Mouse (Mus musculus) urinary bladder, postnatal 4 days (tissue): ENCODE results near the gene Bcl11a.
"Not testable (repeated sequence)": the region's sequence is repeated elsewhere in the genome, so short reads cannot be mapped to it uniquely, and the experiment has no call there.

Source experiments
- DNase-seq, 2 experiments: peaks; one replicate each; pipeline ENCODE4 v3.0.0; 2021 to 2022; ENCODE audit warnings: low spot score in 2 of 2

Bcl11a gene

GRCm38 (mm10) chr11:24099215-24099614 lies 21.4 kb downstream of the Bcl11a start:
- no peak for DNase-seq

GRCm38 (mm10) chr11:24099886-24100293 lies 22.0 kb downstream of the Bcl11a start:
- DNase-seq: no peak

GRCm38 (mm10) chr11:24100449-24101070 lies 22.7 kb downstream of the Bcl11a start:
- DNase-seq: no peak

- no peak for DNase-seq
Observed at GRCm38 (mm10) chr11:24101625-24102024, 23.8 kb downstream of the Bcl11a start.

- no peak for DNase-seq
Observed at GRCm38 (mm10) chr11:24102372-24102771, 24.5 kb downstream of the Bcl11a start.

- no peak for DNase-seq
Observed at GRCm38 (mm10) chr11:24103128-24103742, 25.4 kb downstream of the Bcl11a start.

- DNase-seq: no peak
Observed at GRCm38 (mm10) chr11:24107414-24107813, 29.6 kb downstream of the Bcl11a start.

- no peak for DNase-seq
Observed at GRCm38 (mm10) chr11:24108974-24109373, 31.1 kb downstream of the Bcl11a start.

- DNase-seq: no peak
Observed at GRCm38 (mm10) chr11:24109388-24109787, 31.5 kb downstream of the Bcl11a start.

GRCm38 (mm10) chr11:24110113-24110512 lies 32.3 kb downstream of the Bcl11a start:
- no peak for DNase-seq

GRCm38 (mm10) chr11:24111720-24112119 lies 33.9 kb downstream of the Bcl11a start:
- DNase-seq: no peak

- no peak for DNase-seq
Observed at GRCm38 (mm10) chr11:24115017-24115752, 37.3 kb downstream of the Bcl11a start.

GRCm38 (mm10) chr11:24116041-24116440 lies 38.2 kb downstream of the Bcl11a start:
- no peak for DNase-seq

GRCm38 (mm10) chr11:24116582-24117318 lies 38.9 kb downstream of the Bcl11a start:
- DNase-seq: no peak

- no peak for DNase-seq
Observed at GRCm38 (mm10) chr11:24121136-24121535, 43.3 kb downstream of the Bcl11a start.

- no peak for DNase-seq
Observed at GRCm38 (mm10) chr11:24122899-24123298, 45.0 kb downstream of the Bcl11a start.

GRCm38 (mm10) chr11:24123991-24124390 lies 46.1 kb downstream of the Bcl11a start:
- no peak for DNase-seq

- DNase-seq: no peak
Observed at GRCm38 (mm10) chr11:24125098-24125497, 47.2 kb downstream of the Bcl11a start.

GRCm38 (mm10) chr11:24128001-24128400 lies 50.1 kb downstream of the Bcl11a start:
- no peak for DNase-seq

GRCm38 (mm10) chr11:24128880-24129279 lies 51.0 kb downstream of the Bcl11a start:
- not testable (repeated sequence) for DNase-seq

- no peak for DNase-seq
Observed at GRCm38 (mm10) chr11:24129358-24130185, 51.7 kb downstream of the Bcl11a start.
